Mouse (Mus musculus) 3134 (cell line): ENCODE results near the gene Tenm4.

Experiments used
- DNase-seq: peaks from one replicate; pipeline ENCODE4 v3.0.0-alpha.2; 2011; ENCODE audit warnings: low spot score; ENCODE audit not compliant: insufficient read length; ENCODE audit errors: extremely low read depth

Gene Tenm4

DNA sequence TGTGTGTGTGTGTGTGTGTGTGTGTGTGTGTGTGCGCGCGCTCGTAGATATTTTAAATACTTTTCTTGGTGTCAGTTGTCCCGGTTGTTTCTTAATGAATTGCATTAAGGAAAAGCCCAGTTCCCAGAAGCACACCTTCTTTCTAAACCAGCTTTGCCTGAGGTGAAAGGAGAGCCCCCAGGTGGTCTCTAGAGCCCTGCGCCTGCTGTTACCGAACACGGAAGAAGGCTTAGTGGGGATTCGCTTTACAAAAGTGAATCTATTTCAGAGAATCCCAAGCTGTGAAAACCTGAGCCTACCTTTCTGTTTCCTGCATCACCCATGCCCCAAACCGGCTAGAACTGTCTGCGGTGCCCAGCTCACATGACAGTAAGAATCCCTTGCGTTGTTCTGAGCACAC is 583.1 kb downstream of the Tenm4 start:
- DNase-seq = no peak

DNA sequence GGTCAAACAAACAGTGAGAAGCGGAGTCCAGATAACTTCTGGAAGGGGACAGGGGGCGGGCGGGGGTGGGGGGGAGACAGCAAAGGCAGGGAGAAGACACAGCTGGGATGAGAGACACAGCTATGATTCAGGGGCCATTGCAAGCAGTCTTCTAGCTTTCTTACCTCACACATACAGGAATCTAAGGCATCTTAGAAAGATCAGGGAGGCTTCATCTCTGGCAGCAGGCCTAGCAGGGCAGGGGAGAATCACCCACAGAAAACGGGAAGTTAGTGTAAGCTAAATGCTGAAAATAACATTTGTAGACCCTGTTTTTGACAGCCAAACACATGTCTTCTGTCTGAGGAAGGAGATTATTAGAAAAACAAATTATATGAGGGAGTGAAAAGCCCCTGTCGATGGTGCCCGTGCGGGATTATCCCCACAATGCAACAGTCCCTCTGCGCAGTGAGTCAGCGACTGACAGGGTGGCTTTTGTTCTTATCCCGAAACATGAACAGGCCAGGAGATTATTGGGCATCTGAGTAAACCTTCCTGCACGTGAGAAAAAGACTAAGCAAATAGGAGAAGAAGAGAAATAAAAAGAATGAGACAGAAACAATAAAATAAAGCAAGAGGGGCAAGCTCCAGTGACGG is 584.5 kb downstream of the Tenm4 start:
- no peak for DNase-seq

DNA sequence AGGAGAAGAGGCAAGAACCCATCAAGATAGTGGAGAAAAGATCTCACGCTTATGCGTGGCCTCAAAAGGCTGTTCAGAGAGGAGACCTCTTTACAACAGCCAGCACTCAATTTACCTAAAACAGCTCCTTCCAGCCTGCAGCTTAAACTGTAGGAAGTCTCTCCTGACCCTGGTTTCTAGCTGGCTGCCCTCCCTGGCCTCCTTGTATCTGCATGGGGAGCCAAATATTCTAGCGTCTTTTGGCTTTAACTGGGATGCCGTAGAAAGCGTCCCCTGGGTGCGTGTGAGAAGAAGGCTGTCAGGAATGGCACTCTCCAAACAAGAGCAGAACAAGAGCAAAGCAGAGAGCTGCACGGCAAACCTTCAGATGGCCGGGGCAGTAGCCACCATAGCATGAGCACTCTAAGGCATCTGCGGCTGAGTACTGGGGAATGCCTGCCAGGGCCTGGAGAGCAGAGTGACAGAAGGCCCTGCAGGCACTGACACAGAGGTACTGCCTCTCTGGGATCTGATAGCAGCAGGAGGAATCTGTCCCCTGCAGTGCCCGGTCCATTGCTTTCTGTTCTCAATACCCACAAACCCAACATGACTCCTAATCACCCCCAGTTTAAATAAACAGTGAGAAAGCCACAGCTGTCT is 585.2 kb downstream of the Tenm4 start:
- no peak for DNase-seq

DNA sequence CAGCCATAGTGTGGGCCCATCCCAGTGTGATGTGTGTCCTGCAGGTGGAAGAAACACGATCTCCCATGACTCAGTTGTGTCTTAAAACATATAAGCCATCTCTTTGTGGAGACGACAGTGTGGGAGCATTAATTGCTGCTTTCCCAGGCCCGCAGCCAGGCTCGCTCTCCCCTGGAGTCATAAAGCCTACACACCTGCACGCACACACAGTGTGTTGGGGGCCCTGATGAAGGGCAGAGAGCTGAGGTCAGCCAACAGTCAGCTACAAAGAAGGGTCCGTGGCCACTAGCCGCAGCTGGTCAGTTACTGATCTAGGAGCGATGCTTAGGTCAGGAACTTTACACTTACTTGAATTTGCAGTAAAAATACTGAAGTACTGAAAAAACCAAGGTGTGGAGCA is 586.0 kb downstream of the Tenm4 start:
- no peak for DNase-seq

DNA sequence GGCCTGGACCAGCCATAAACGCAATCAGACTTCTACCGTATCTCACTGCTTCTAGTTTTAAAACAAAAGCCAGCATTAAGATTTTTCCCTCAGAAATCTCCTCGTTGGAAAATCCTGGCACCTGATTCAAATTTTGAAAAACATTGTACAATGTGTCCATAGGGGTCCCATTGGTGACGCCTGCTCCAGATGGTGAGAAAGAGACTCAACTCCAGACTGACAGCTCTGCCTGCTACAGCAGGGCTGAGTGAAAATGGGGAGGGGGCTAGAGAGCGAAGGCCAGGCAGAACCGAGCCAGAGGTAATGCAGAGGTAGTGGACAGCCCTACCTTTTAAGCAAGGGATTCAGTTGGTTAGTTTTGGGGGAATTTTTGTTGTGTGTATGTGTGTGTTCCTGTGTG is 589.2 kb downstream of the Tenm4 start:
- DNase-seq = no peak

DNA sequence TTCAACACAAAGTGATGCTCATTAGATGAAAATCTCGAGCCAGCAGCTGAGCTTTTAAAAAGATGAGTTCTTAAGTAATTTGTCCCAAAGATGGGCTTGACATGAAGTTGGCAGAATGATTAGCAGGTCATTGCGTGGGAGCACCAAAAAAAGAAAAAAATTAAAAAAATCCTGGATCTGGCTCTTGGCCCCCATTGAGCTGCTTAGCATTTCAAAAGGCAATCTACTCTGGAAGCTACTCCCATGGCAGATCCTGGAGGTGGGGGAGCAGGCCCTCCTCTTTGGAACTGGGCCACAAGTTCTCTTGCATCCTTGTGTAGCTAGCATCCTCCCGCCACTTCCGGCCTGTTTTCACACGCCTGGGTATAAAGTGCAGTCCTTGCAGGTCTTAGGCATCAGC is 590.1 kb downstream of the Tenm4 start:
- DNase-seq = no peak

DNA sequence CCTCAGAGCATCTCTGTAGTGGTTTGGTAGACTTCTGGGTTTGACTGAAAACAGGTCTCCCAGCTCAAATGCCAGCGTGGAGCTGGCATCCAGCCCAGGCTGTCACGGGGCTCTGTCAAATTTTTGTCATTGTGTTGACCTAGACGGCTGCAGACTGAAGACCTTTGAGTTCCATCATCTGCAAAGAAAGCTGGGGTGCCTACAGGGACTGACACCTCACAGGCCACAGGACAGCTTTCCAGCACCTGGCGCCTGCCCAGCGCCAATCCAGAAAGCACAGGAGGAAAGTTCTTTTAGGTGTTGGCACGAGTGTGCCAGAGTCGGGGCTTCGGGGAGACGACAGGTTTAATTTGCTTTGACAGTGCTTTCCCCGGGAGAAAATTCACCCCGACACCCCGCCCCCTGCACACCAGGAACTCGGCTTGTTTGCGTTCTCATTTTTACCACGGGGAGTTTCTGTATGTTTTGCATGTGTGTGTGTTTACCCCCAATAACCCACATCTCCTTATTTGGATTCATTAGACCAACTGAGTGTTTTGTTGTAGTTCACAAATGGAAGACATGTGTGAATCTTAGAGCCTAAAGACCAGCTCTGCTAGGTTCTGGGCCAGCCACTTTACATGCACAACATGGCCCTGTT is 594.4 kb downstream of the Tenm4 start:
- no peak for DNase-seq

DNA sequence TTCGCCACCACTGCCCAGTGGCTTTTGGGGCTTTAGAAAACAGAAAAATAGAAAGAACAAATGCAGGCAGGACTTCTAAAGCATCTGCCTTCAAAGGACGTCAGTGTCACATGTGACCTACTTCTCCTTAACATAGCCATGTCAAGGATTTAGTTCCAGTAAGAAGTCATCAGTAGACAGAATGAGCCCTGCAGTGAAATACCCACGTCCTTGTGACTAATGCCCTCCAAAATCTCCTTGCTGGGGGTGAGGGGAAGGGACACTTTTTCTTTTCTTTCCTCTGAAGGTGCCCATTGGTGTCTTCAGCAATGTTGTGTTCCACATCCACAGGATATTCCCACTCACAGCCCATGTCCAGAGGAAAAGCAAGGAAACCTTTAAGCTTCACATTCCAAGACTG is 596.0 kb downstream of the Tenm4 start:
- DNase-seq = no peak

DNA sequence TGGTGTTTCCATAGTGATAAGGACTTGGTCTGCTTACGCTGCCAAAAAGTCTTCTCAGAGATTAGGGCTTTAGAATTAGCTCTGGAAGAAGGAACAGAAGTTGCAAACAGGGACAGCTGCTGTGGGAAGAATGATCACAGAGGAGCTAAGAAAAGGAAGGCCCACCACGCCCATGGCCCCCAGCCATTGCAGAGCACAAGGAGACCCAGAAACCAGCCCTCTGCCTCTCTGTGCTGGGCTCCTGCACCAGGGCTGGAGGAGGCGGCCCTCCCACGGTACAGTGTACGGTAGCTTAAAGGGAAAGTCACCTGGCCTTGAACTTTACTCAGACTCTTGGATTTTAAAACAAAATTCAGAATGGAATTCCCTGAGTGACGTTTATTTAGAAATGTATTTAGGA is 597.7 kb downstream of the Tenm4 start:
- DNase-seq = no peak

DNA sequence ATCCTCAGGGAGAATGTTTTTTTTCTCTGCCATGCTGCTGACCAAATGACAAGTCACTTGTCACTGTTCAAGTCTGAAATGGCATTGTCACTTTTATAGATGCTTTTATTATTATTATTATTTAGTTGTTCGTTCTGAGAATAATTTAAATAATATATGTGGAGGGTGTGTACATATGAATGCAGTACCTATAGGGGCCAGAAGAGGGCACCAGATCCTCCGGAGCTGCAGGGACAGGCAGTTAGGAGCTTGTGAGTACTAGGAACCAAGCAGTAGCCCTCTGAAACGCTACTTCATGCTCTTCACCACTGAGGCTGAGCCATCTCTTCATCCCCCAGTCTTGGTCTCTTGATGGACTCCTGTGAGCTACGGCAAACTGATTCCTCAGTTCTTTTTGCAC is 598.7 kb downstream of the Tenm4 start:
- no peak for DNase-seq

DNA sequence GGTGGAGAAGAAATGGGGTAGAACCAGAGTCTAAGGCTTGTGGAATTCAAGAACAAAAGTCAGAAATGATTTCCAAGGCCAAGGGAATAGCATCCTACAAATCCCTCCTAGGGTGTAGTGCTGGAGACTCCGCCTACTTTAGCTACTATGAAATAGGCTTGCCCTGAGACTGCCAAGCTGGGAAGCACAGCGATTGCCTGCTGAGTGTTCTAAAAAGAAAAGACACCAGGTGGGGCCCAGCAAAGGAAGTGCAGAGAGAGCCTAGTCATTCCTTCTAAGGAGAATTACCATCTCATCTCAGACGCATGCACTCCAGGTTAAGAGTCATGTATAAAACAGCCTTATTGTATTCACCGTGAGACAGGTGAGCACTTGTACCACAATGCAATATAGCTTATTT is 601.9 kb downstream of the Tenm4 start:
- no peak for DNase-seq

DNA sequence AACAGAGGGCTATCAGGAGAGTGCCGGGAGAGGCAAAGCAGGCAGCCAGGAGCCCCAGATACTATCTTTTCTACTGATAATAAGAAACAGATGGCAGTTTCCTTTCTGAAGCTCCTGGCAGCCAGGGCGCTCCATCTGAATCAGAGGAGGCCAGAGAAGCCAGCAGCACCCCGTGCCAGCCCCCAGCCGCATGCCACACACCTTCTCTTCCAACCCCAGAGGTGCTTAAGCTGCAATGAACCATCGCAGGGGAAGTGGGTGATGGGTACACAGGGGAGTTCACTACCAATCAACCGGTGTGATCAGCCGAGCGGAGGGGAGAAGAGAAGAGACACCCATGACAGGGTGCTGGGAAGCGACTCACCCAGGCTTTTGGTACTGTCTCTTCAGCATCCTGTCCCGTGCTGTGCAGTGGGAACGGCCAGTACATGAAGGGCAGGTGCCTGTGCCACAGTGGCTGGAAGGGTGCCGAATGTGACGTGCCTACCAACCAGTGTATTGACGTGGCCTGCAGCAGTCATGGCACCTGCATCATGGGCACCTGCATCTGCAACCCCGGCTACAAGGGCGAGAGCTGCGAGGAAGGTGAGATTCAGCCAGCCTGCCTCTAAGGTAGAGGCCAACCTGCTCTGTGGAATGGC is 602.7 kb downstream of the Tenm4 start:
- no peak for DNase-seq

DNA sequence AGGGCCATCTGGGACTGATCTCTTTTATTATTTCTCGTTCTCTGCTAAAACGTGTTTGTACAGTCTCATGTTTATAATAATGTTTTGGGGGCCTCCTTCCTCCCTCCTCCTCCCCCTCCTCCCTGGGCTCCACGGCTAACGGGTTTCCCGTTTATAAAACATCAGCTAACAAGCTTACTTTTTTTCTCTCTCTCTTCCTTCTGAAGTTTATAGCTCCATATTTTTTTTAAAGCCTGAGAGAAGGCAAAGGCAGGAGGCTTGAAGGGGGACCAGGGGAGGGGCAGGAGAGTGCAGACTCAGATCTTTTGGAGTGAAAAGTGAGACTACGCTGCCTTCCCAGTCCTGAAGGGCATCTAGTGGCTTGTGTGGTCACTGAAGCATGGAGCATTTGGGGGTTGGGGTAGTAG is 604.0 kb downstream of the Tenm4 start:
- no peak for DNase-seq

DNA sequence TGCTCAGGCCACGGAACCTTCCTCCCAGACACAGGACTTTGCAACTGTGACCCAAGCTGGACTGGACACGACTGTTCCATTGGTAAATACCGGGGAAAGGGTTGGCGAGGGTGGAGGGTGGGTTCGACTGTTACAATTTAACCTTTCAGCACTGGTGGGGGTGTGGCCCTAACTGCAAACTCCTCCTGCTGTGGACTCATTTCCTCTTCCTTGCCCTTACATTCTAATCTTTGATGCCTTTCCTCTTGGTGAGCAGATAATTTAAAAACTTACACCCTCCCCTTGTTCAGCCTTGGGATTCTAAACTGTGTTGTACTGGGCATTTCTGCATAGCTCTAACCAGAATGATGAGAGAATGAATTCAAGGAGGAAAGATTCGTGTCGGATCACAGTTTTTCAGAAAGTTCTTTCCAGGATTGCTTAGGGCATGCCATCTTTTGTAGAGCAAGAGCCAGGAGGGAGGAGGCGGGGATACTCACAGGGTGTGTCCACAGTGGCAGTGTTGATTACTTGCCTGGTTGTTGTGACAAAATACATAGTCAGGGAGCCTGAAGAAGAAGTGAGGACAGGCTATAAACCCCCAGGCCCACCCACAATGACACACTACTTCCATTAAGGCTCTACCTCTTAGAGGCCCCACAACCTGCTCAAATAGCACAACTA is 607.0 kb downstream of the Tenm4 start:
- DNase-seq = no peak

DNA sequence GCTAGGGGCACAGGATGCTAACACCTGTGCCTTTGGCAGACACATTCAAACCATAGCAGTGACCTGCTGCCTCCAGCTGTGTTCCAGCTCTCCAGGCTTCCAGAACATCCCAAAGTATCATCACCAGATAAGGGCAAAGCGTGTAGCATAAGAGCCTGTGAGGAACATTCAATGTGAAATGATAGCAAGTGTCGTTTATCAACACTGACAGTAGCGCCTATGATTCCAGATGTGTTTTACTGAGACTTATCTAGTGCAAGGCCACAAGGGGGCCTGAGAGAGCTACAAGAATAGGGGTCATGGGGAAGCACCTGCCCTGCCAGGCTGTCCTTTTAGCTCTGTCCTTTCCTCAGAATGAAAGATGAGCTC is 607.5 kb downstream of the Tenm4 start:
- DNase-seq = no peak

DNA sequence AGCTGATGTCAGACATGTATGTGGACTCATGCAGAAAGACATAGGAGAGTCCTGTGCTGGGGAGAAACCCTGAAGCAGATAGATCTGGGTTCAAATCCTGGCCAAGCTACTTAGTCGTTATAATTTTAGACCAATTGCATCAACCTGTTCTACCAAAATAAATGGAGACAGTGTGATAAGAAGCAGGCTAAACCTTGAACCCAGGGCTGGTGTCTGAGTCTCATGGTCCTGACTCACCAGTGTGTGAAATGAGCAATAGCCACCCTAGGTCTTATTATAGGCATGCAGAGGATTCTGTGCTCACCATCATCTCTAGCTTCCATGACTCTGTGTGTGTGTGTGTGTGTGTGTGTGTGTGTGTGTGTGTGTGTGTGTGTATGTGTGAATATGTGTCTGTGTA is 609.5 kb downstream of the Tenm4 start:
- DNase-seq = no peak

DNA sequence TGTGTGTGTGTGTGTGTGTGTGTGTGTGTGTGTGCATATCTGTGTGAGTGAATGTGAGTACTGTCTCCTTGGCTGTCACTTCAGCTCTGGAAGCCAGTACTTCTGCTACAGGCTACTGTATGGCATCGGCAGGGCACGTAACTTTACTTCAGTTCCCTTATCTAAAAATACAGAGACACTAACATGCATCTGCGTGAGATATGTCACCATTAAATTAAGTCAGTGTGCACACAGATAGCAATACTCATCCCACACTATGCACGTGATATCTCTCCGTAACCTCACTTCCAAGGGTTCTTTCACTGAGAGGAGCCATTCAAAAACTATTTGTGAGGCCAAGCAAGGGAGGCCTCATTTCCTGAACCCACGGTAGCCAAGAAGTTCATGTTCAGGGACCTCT is 610.0 kb downstream of the Tenm4 start:
- DNase-seq = no peak

DNA sequence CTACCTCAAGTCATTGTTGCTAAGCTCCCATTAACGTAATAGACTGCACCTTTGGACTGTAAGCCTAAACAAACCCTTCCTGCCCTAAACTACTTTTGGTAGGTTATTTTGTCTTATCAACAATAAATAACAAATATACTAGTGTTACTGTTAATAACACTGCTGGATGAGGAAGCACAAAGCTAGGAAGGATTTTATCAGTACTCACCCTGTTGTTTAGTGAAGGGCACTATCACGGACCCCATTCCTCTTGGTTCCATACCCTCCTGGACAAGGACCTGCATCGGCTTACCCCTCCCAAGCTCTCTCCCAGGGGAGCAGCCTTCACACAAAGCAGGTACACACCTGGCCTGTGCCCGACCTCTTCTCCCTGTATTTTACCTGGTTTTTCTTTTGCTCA is 611.6 kb downstream of the Tenm4 start:
- DNase-seq = no peak

DNA sequence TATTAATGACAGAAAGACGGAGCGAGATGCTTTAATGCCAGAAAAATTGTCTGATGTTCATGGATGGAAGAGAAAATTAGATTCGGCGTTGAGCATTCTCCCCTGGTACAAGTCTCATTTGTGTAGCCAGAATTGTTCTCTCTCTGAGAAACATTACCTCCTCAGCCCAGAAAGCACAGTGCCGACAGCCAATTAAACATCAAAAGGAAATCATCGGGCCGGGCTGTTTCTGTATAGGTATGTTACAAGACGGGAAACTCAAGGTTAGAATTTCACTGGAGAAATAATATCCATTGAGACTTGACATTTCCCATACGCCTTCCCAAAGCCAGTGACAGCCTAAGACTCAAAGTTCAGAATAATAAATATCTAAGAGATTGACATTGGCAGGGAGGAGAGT is 614.8 kb downstream of the Tenm4 start:
- DNase-seq = no peak

DNA sequence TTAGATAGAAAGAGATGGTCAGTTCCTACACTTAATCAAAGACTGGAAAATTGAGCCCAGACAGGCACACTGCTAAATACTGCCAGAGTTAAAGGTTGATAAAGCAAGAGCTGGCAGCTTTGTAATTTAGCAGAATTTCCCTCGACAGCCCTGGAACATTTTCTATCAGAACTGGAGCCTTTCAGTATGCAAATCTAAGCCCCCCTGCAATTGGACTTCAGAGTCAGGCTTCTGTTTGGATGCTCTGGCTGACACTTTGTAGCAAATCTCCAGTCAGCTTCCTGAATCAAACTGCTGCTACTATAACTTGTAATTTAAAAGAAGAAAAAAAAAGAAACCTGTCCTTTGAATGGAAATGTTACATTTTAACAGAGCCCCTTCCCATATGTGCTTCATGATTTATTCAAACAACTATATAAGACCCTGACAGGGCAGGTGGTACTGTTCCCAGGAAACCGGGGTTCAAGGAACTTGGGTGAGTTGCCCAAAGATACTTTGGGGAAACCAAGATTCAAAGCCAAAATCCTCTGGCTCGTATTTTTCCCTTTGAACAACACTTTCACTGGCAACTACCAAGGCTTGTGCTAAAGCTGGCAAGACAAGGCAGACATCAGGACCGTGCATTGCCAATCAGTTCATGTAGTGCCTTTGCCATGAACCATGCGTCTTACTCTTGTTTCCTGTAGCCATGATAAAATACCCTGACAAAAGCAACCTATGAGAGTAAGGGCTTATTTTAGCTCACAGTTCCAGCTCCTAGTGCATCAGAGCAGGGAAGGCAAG is 615.4 kb downstream of the Tenm4 start:
- no peak for DNase-seq

DNA sequence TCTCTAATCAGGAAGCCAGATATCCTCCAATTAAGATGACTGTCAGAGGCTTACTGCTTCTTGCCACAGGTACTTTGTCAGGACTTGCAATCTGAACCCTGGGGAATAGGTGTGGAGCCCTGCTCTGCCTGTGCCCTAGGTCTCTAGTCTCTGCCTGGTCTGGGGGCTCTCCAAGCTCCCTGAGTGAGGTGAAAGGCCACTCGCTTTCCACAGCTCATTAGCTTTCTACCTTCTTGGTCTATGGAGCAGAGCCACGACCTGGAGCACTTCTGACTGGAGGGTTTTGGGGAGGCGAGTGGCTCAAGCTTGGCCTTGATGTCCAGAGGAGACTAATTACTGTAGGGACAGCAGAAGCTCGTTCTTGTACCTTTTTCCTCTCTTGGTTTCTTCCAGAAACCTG is 617.1 kb downstream of the Tenm4 start:
- no peak for DNase-seq
